Mouse (Mus musculus) left cerebral cortex, postnatal 4 days (tissue): ENCODE results near the gene Tex48. TPM values are rescaled to one million over a fixed set of nuclear protein-coding genes. Genes with fewer than 3 reads are reported as not detected.

Source experiments
- DNase-seq: peaks from one replicate; pipeline ENCODE4 v3.0.0-alpha.2; 2022
- intact Hi-C: fragments of 180-260 bp; cut with DNase I; formaldehyde crosslinking; loops from one replicate; pipeline ENCODE4 v1.15.1; 2025
- total RNA-seq, 2 experiments: library from RNA; stranded (reverse); gene quantifications; 2 replicates each; pipeline ENCODE4 v1.2.3; 2021

Gene Tex48
- total RNA-seq, result not detected

DNA sequence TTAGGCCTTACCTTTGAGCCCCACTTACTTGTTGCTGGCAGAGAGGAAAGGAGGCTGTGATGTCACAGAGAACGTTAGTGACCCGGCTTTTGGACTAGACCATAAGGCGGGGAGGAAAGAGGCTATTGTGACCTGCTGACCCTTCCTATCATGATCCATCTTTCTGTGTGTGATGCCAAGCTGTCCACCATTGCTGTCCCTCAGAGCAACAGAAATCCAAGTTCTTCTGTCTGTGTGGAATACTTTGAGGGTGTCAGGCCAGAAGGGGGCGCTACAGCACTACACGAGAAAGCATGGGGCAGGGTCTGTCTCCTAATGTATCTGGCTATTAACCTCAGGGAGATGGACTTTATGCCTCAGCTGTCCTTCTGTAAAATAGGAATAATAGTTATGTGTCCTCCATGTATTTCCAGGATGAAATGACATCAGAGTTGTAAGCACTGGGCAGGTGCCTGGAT is at the start of gene Tex48:
Gene Tex48, minus strand, starts transcription at position 51 of the 458 bp plus-strand sequence.
- DNase-seq, result peak; percentile 35
- intact Hi-C loops, result no loop called here

DNA sequence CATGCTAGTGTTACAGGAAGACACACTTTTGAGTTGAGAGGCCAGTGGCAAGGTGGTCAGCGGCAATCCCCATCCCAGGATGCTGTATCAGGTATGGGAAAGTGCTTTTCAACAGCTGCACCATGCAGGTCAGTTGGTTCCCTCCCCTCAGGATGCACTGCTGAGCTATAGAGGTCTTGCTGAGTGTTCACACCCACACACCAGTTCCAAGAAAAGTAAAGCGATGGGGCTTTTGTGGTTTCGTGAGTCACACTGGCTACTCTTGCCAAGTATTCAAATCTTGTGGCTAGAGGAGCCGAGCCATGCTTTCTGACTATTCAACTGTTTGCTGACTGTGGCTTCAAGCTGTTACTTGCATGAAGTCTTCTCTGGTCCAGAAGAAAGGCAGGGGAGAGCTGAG is 46.0 kb upstream of the Tex48 start:
- intact Hi-C loops, result no loop called here
- DNase-seq, result no peak

- DNase-seq, result peak; percentile 27
- intact Hi-C loops, result no loop called here
Measured at GRCm38 (mm10) chr4:63665738-63666137, 43.5 kb upstream of the Tex48 start.

- no peak for DNase-seq
- intact Hi-C loops, result no loop called here
Measured at GRCm38 (mm10) chr4:63663279-63663678, 41.1 kb upstream of the Tex48 start, which contains the start of gene Gm11214. TSS of gene Gm11214 (minus strand) at chr4:63663379.

DNA sequence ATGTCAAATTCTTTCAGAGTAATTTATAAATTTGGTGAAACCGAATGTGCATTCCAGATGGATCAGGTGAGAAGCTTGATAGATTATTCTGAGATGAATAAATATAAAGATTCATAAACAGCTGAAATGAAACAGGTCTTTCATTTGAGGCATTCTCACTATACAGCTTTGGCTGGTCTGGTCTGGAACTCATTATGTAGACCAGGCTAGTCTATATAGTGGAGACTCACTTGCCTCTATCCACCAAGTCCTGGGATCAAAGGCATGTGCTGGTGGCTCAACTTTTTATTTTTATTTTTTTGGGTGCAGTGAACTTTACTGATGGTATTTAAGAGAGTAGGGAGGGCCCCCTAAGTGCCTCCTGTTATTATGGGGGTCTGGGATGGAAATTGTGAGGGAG is 39.6 kb upstream of the Tex48 start:
- intact Hi-C loops, result no loop called here
- no peak for DNase-seq

DNA sequence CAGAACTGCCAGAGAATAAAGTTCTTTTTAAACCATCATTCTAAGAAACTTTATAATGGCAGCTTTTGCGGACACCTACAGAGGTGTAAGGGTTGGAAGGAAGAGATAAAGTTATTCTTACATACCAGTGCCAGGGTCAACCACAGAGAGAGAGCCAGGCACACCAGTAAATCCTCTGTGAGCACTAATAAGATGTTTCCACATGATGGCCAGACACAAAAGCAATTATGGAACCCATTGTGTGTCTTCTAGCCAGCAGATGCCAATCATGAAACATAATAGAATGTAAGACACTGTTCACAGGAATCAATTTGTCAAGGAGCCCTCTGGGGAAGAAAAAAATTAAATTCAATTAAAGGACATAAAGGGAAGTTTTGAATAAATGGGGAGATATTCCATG is 39.2 kb upstream of the Tex48 start:
- intact Hi-C loops, result no loop called here
- DNase-seq, result no peak

DNA sequence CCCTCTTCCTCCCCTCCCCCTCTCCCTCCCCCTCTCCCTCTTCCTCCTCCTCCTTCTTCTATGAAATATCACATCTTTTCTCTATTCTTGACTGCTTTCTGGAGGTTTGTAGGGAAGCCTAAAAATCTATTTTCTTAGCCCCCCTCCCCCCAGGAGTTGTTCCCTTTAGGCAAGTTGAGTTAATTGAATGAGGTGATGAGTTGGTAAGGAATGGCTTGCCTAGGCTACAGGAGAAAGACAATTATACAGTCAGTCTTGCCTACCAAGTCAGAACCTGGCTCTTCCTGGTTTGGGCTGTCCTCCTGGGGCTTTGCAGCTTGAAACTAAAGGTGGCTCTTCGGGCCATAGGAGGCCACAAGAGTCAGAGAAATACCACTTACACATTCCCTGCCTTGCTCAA is 37.5 kb upstream of the Tex48 start:
- intact Hi-C loops, result no loop called here
- DNase-seq, result no peak

- no peak for DNase-seq
- intact Hi-C loops, result no loop called here
Measured at GRCm38 (mm10) chr4:63659086-63659485, 36.9 kb upstream of the Tex48 start.

GRCm38 (mm10) chr4:63654381-63654780 is 32.2 kb upstream of the Tex48 start:
- DNase-seq, result no peak
- intact Hi-C loops, result no loop called here

- DNase-seq, result no peak
- intact Hi-C loops, result no loop called here
Measured at GRCm38 (mm10) chr4:63643956-63644726, 21.9 kb upstream of the Tex48 start.

- intact Hi-C loops, result no loop called here
- DNase-seq, result no peak
Measured at GRCm38 (mm10) chr4:63639842-63640241, 17.6 kb upstream of the Tex48 start.

DNA sequence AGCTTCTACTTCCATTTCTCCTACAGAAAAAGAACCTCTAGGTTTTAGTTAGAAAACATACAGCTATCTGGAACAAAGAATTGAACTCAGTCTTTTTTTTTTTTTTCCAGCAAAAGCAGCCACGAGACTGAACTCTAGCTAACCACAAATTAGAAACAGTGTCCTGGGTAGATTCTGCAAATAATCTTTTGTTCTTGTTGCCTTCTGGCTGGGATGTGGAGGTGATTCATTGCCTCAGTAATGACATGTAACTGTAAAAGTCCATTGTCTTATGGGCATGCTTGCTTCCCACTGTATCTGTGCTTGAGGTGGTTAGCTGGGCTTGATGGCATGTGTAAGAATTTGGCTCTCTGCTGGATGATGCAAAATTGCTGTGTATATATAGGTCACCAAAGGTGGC is 16.4 kb upstream of the Tex48 start:
- no peak for DNase-seq
- intact Hi-C loops, result no loop called here

- intact Hi-C loops, result no loop called here
- DNase-seq, result no peak
Measured at GRCm38 (mm10) chr4:63633181-63633580, 11.0 kb upstream of the Tex48 start.

GRCm38 (mm10) chr4:63627111-63627510 is 4.9 kb upstream of the Tex48 start:
- intact Hi-C loops, result no loop called here
- no peak for DNase-seq

- no peak for DNase-seq
- intact Hi-C loops, result no loop called here
Measured at GRCm38 (mm10) chr4:63625563-63626080, 3.4 kb upstream of the Tex48 start.

GRCm38 (mm10) chr4:63621861-63622260 is 367 bp downstream of the Tex48 start:
- intact Hi-C loops, result no loop called here
- DNase-seq, result no peak

DNA sequence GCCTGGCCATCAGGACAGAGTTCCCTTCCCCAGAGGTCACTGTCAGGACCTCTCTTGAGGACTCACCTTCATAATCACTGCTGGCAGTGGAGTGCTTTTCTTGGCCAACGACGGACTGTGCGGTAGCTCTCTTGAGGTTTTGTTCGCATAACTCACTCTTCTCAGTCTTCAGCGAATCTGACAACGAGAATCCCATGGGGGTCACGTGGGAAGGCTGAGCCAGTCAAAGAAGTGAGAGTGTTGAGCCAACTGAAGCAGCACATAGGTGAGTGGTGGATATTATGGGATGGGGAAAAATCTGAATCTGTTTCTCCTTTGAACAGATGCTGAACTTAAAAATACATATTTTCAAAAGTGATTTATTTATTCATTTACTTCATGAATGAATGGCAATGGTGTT is 13.8 kb downstream of the Tex48 start:
- intact Hi-C loops, result no loop called here
- DNase-seq, result no peak

GRCm38 (mm10) chr4:63605968-63606367 is 16.3 kb downstream of the Tex48 start:
- DNase-seq, result no peak
- intact Hi-C loops, result no loop called here

- intact Hi-C loops, result no loop called here
- no peak for DNase-seq
Measured at GRCm38 (mm10) chr4:63605545-63605944, 16.7 kb downstream of the Tex48 start.

GRCm38 (mm10) chr4:63604945-63605344 is 17.3 kb downstream of the Tex48 start, which contains the start of gene Gm11213:
TSS of gene Gm11213 (minus strand) at chr4:63605261.
- intact Hi-C loops, result no loop called here

DNA sequence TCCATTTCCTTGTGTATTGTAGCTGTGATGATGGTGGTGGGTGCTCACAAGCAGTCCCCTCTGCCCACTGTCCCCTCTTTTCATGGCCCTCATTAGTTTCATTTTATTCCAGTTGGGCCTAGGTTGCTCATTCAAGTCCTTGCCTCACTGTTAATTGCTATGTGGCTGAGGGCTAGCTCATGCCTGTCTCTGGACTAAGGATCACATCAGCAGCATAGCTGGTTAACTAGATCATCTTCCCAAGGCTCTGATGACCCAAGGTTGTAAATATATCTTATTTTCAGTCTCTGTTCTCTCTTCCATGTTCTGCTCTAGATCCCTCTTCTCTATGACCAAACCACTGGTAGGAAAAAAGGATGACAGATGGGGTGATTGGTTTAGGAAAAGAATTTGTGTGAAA is 21.0 kb downstream of the Tex48 start:
- intact Hi-C loops, result no loop called here
- DNase-seq, result no peak

More at GRCm38 (mm10) chr4:63604945-63605344, 17.3 kb downstream of the Tex48 start, which contains the start of gene Gm11213:
- DNase-seq, result no peak

GRCm38 (mm10) chr4:63600786-63601185 is 21.4 kb downstream of the Tex48 start:
- intact Hi-C loops, result no loop called here
- no peak for DNase-seq
